17 mouse cellular contexts compared by ENCODE assay signal in genomic region chr5:36174569-36175115, GRCm38 (mm10). TPM values are rescaled to one million over a fixed set of nuclear protein-coding genes. Genes with fewer than 3 reads are reported as not detected.
A peak's percentile ranks its signal among the peaks of the same experiment; 100 is the strongest.
DNase-seq lines count a peak whose midpoint lies in the region; ATAC-seq lines count a peak whose summit lies in the region.
"Had no signal": no experiment of that assay in that cellular context is flagged by ENCODE, and none has a peak within 500 bp of the region (broad histone marks: within the 10 kb centered on the region; RNA-seq: fewer than 3 reads in every experiment).

No protein-coding gene starts in this region.

- H3K4me1 ChIP-seq in embryonic facial prominence, embryonic 14.5 days (ENCODE audit: control insufficient read depth, insufficient read depth, low read length) = no peaks in the 10 kb centered on the region
- H3K4me1 ChIP-seq in hindbrain, embryonic 14.5 days (replicated peaks; ENCODE audit: control insufficient read depth, insufficient read depth, low read length) = peaks cover 14% of the 10 kb centered on the region
- H3K4me1 ChIP-seq in midbrain, embryonic 13.5 days (replicated peaks) = peaks cover 26% of the 10 kb centered on the region
- H3K4me1 ChIP-seq: lung, embryonic 15.5 days had no signal

- peak; percentile 48 for DNase-seq in embryo, embryonic 10 days (ENCODE audit: low spot score)
- DNase-seq in embryonic facial prominence, embryonic 14.5 days (ENCODE audit: low spot score) = peak; percentile 44
- peak; percentile 46 for DNase-seq in hindbrain, embryonic 14.5 days (ENCODE audit: low spot score)
- DNase-seq in thymus, postnatal 10 days (ENCODE audit: low spot score in 2 of 2) = no peak
- no peak for DNase-seq in heart, adult 8-10 months (ENCODE audit: low spot score)
- no peak for DNase-seq in cerebellum, adult 18-20 months
- DNase-seq in right cerebral cortex, postnatal 4 days = no peak
- DNase-seq: adrenal gland, postnatal 25 days; cerebellum, adult 8-10 months; heart, adult 18-20 months; right cerebral cortex, postnatal 14 days had no signal

- no peaks in the 10 kb centered on the region for H3K27me3 ChIP-seq in embryonic facial prominence, embryonic 14.5 days (replicated peaks; ENCODE audit: control insufficient read depth, insufficient read depth, low read length)
- no peaks in the 10 kb centered on the region for H3K27me3 ChIP-seq in hindbrain, embryonic 14.5 days (ENCODE audit: control insufficient read depth, insufficient read depth, low read length)
- H3K27me3 ChIP-seq in midbrain, embryonic 13.5 days = no peaks in the 10 kb centered on the region
- H3K27me3 ChIP-seq: lung, embryonic 15.5 days; Patski had no signal

- no peak overlapping the region for H3K4me2 ChIP-seq in embryonic facial prominence, embryonic 14.5 days (ENCODE audit: low read depth, low read length)
- H3K4me2 ChIP-seq in hindbrain, embryonic 14.5 days (replicated peaks) = no peak overlapping the region
- no peak overlapping the region for H3K4me2 ChIP-seq in midbrain, embryonic 13.5 days (replicated peaks)
- H3K4me2 ChIP-seq: lung, embryonic 15.5 days had no signal

- ATAC-seq in embryonic facial prominence, embryonic 14.5 days (ENCODE audit: low read depth) = peak; percentile 72; the same call in 1 of the 2 replicates
- ATAC-seq in hindbrain, embryonic 14.5 days (ENCODE audit: low FRiP score) = peak; percentile 86
- ATAC-seq in midbrain, embryonic 13.5 days = peak; percentile 92
- ATAC-seq: inflammation-experienced regulatory T-cells, adult 6 months; Patski had no signal

- H3K9me3 ChIP-seq in embryonic facial prominence, embryonic 14.5 days (ENCODE audit: control insufficient read depth, low read length) = no peaks in the 10 kb centered on the region
- no peaks in the 10 kb centered on the region for H3K9me3 ChIP-seq in hindbrain, embryonic 14.5 days (ENCODE audit: control insufficient read depth, low read length)
- H3K9me3 ChIP-seq in midbrain, embryonic 13.5 days = no peaks in the 10 kb centered on the region
- H3K9me3 ChIP-seq: lung, embryonic 15.5 days had no signal

- H3K36me3 ChIP-seq in embryonic facial prominence, embryonic 14.5 days (ENCODE audit: control insufficient read depth, insufficient read depth, low read length) = no peaks in the 10 kb centered on the region
- H3K36me3 ChIP-seq in hindbrain, embryonic 14.5 days (replicated peaks; ENCODE audit: control insufficient read depth, insufficient read depth) = no peaks in the 10 kb centered on the region
- H3K36me3 ChIP-seq in midbrain, embryonic 13.5 days = no peaks in the 10 kb centered on the region
- H3K36me3 ChIP-seq: lung, embryonic 15.5 days had no signal

- 30% methylated on average over 9 of the region's 9 CpGs for WGBS in embryonic facial prominence, embryonic 14.5 days
- WGBS in hindbrain, embryonic 14.5 days = 4% methylated on average over 9 of the region's 9 CpGs
- WGBS in midbrain, embryonic 13.5 days = 2% methylated on average over 9 of the region's 9 CpGs

- no peak overlapping the region for H3K4me3 ChIP-seq in embryonic facial prominence, embryonic 14.5 days (ENCODE audit: low read depth, low read length)
- no peak overlapping the region for H3K4me3 ChIP-seq in hindbrain, embryonic 14.5 days (replicated peaks; ENCODE audit: low read length)
- H3K4me3 ChIP-seq in midbrain, embryonic 13.5 days (replicated peaks) = no peak overlapping the region
- H3K4me3 ChIP-seq: left cerebral cortex, adult 2 months; lung, embryonic 15.5 days had no signal

- no peak overlapping the region for H3K27ac ChIP-seq in embryonic facial prominence, embryonic 14.5 days (replicated peaks; ENCODE audit: low read depth, low read length)
- H3K27ac ChIP-seq in hindbrain, embryonic 14.5 days = peak overlapping the region; percentile 68
- H3K27ac ChIP-seq in midbrain, embryonic 13.5 days = peak overlapping the region; percentile 88
- H3K27ac ChIP-seq: left cerebral cortex, adult 2 months; lung, embryonic 15.5 days had no signal

- H3K9ac ChIP-seq in embryonic facial prominence, embryonic 14.5 days (ENCODE audit: low read depth, low read length) = no peak overlapping the region
- no peak overlapping the region for H3K9ac ChIP-seq in hindbrain, embryonic 14.5 days
- no peak overlapping the region for H3K9ac ChIP-seq in midbrain, embryonic 13.5 days (replicated peaks)
- H3K9ac ChIP-seq: lung, embryonic 15.5 days had no signal

RNA-seq across cellular contexts. Expression of gene Psapl1, which starts 29.2 kb away (rescaled TPM):
- 3.6 and 7.5 TPM in 2 replicates for polyA plus RNA-seq in embryonic facial prominence, embryonic 14.5 days (2014; fragmentation: Nextera tagmentation; extraction: Ambion mirVana)
- 0.13 and 0.17 TPM in 2 replicates for polyA plus RNA-seq in hindbrain, embryonic 14.5 days (2014; fragmentation: Nextera tagmentation; extraction: Ambion mirVana)
- 0.09 and 0.13 TPM in 2 replicates for polyA plus RNA-seq in midbrain, embryonic 13.5 days (2015; fragmentation: Nextera tagmentation; extraction: Ambion mirVana)
- not detected for total RNA-seq in heart, adult 8-10 months (2022)
- total RNA-seq: adrenal gland, postnatal 25 days; heart, adult 18-20 months; left cerebral cortex, adult 2 months had no signal
- polyA plus RNA-seq: inflammation-experienced regulatory T-cells, adult 6 months; Patski; testis, adult 2 months had no signal

Comparison
In these comparisons a context has a peak if more than half of its experiments do, and no peak if none do; other contexts are left out.
1. DNase-seq: peak in embryo, embryonic 10 days (single experiment), embryonic facial prominence, embryonic 14.5 days (single experiment) and hindbrain, embryonic 14.5 days (single experiment); none in thymus, postnatal 10 days (0 of 2), heart, adult 8-10 months (single experiment), cerebellum, adult 18-20 months (0 of 2) and right cerebral cortex, postnatal 4 days (single experiment).
2. Peak in every context shown above with its lines, with median percentiles within 50 percentile points of each other: ATAC-seq.